Mouse (Mus musculus) hematopoietic stem cell, adult 5-6 weeks (primary cell): ENCODE data around the gene Camta1. TPM values are rescaled to one million over a fixed set of nuclear protein-coding genes. Genes with fewer than 3 reads are reported as not detected.

Experiments used
- ATAC-seq, 2 experiments: fragments of 125-278 bp in 1 of 2; replicated peaks in 1 of 2; 2 replicates each; pipeline ENCODE4 v1.8.0; 2016 to 2017; ENCODE audit warnings: inconsistent platforms in 2 of 2, mild to moderate bottlenecking in 2 of 2, moderate number of reproducible peaks in 2 of 2, low read depth in 1 of 2, moderate TSS enrichment in 1 of 2; ENCODE audit not compliant: low FRiP score in 2 of 2, poor library complexity in 2 of 2, severe bottlenecking in 2 of 2, insufficient read depth in 1 of 2, low TSS enrichment in 1 of 2
- total RNA-seq: library from RNA; stranded (forward); fragments of 172-1452, 232-1000 nt; gene quantifications from 2 replicates; pipeline ENCODE4 v1.2.3, GENCODE M21; 2017

The Camta1 gene
- total RNA-seq, 1 experiment from 2014 or later, result 11.6 TPM

GRCm38 (mm10) chr4:151539167-151539525, 322.5 kb downstream of the Camta1 start:
- ATAC-seq, result no peak

DNA sequence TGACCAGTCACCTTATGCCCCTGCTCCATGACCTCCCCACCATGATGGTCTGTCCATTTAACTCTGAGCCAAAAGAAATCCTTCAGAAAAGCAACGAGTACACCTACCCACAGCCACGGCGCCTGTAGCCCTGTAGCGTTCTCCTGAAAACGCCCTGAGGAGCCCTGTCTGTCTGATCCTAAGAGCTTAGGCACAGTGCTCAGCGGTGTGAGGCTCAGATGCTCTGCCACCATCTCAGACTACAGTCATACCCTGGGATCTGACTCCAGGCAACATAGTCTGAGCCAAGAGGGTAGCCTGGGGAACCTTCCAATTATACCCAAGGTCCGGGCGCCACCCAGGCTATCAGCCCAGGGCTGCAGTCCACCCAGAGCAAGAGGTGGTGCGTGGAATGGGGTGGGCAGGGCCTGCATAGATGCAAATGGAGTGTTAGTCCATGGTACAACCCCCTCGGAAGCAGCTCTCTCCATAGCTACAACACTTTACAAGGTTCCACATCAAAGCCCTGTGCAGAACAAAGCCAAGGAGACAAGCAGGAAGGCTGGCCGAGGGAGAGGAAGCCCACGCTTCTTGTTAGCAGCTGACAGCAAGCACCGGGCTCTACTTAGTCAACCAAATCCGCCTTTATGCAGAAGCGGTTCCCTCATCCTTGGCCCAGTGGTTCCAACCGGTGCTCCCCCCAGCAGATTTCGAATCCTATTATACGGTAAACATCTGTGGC, 323.1 kb downstream of the Camta1 start:
- ATAC-seq, result no peak

GRCm38 (mm10) chr4:151535916-151536450, 325.7 kb downstream of the Camta1 start:
- no peak for ATAC-seq

GRCm38 (mm10) chr4:151533451-151533850, 328.2 kb downstream of the Camta1 start:
- ATAC-seq, result no peak

GRCm38 (mm10) chr4:151528436-151528835, 333.2 kb downstream of the Camta1 start:
- no peak for ATAC-seq

DNA sequence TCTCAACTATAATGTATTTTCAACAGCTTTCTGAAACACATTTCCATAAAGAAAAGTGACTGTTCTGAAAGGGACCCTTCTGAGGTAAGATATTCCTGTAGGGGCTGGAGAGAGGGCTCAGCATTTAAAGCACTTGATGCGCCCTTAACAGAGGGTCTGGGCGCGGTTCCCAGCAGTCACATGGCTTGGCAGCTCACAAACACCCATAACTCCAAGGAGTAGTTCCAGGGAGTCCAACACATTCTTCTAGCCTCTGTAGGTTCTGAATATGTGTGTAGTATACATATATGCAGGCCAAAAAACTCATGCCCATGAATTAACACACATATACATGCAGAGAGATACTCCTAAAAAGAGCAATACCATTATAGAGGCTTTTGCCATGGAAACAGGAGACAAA, 333.9 kb downstream of the Camta1 start:
- ATAC-seq, result no peak

DNA sequence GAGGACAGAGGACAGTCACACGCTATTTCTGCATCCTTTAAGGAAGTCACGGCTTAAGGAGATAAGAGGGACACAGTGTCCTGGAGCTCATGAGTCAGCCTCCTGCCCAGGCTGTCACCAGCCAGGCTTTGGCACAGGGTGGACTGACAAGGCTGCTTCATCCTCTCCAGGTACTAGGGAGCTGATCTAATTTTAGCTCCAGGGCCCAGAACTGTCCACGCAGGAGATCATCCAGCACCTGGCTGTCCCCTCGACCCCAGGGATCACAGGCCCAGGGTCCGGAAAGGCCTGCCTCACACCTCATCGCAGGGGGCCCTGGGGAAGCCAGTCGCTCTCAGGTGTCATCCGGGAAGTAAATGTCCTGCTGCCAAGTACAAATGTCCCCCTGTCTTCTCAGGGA, 341.6 kb downstream of the Camta1 start:
- ATAC-seq, result no peak

DNA sequence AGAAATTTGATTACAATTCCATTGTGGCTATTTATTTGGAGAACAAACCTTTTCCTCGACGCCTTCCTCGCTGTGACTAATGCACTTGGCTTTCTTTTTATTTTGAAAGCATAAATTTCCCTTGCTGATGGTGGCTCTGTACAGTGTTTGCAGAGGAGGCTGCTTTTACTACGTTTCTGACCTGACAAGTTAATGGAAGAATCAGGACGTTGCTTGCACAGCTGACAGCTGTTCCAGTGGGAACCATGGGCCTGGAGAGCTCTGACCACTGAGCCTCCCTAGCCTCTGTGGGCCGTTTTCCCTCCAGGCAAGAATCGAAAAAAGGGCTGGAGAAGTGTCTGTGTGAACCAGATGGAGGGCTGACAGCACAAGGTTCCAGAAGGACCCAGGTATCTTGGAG, 342.7 kb downstream of the Camta1 start:
- no peak for ATAC-seq

DNA sequence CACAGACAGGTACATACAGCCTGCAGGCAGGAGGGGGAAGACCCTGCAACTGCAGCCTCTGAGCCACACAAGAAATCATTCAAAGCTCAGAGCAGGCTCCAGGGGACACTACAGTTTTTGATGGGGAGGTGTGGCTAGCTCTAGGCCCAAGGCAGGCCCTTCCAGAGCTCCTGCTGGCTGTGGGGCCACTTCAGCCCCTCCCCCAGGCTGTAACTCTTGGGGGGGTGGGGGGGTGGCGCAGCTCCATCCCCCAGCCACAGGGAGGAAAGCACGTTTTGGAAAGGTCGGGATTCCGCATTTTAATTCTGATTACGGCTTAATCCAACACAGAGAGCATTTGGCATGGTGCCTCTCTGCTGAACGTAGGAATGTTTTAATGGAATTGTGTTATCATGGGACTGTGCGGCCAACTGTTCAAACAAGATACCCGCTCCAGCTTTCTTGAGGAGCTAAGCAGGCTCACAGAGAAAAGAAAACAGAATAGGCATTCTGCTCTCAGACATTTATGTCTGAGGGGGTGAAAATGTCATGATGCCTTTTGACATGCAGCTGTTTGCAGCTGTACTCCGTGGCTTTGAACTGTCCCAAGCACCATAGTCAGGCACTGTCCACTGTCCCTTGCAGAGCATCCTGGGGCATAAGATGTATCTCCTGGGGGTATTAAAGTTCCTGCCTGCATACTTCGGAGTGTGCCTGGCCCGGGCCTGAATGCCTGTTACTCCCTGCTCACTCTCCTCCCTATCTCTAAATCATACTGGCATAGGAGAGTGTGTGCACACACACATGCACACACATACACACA, 344.5 kb downstream of the Camta1 start:
- ATAC-seq, result no peak

- no peak for ATAC-seq
These were observed 346.4 kb downstream of the Camta1 start for GRCm38 (mm10) chr4:151515316-151515715.

DNA sequence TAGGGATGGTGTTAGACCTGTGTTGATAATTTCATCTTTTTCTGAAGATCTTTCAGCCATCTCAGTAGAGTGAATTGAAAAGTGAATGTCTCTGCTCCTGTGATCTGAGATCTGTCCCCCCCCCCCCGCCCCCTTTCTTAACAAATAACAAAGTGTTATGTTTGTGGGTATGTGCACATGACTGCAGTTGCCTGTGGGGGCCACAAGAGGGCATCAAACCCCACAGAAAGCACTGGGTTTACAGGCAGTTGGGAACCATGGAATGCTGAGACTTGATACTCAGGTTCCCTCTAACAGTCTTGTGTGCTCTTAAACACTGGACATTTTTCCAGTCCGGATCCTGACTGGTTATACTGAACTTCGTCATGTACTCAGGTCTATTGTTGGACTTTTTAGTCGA, 350.6 kb downstream of the Camta1 start:
- no peak for ATAC-seq

DNA sequence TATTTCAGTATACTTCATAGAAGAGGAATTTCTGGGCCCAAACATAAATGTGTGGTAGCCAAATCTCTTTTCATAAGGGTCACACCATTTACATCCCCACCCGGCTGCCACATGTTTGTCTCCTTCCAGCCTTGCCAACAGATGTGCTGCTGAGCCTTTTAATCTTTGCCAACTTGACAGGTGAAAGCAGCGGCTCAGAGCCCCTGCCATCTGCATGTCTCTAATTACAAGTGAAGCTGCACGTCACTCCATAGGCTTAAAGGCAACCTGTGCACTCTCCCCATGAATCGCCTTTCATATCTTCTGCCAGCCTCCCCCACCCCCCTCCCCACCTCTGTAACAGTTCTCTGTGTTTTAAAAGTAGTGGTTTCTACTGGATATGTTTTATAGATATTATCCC, 351.3 kb downstream of the Camta1 start:
- no peak for ATAC-seq

- ATAC-seq, result no peak
These were observed 355.0 kb downstream of the Camta1 start for GRCm38 (mm10) chr4:151506701-151507100.

DNA sequence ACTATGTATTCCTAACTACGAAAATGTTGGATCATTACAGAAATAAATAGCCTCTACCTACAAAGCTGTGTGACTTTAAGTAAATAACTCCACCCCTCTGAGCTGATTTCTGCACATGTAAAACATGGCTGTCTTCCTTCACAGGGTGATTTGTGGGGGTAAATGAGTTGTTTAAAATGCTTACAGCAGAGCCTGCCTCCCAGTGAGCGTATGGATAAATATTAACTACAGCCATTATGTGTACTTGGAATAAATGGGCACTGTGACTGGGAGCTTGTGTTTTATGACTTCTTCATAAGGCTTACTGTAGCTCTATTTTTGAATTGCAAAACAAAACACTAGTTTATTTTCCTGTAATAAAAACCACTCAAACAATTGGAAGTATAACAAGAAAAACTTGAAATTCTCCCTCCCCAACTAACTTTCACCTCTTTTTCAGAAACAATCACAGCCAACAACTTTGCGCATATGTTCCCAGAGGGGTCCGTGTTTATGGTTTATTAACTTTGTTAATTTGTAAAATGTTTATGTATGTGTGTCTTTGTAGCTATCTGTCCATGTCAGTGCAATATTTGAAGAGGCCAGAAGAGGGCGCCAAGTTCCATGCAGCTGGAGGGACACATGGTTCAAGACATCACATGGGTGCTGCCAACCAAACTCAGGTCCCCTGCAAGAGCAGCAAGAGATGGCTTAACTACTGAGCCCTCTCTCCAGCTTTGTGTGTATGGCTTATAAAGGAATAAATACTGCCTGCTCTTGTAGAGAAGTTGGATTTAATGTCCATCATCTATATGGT, 363.0 kb downstream of the Camta1 start:
- ATAC-seq, result no peak

GRCm38 (mm10) chr4:151496581-151496980, 365.1 kb downstream of the Camta1 start:
- ATAC-seq, result no peak

- ATAC-seq, result no peak
These were observed 366.3 kb downstream of the Camta1 start for GRCm38 (mm10) chr4:151495276-151495882.

- ATAC-seq, result no peak
These were observed 368.9 kb downstream of the Camta1 start for GRCm38 (mm10) chr4:151492786-151493185.

- no peak for ATAC-seq
These were observed 377.7 kb downstream of the Camta1 start for GRCm38 (mm10) chr4:151483977-151484313.
